Mouse (Mus musculus) thymus, adult 2 months (tissue): ENCODE results near the gene Tenm4. TPM values are rescaled to one million over a fixed set of nuclear protein-coding genes. Genes with fewer than 3 reads are reported as not detected.

ENCODE experiments used
- DNase-seq: peaks from one replicate; pipeline ENCODE4 v3.0.0; 2021
- H3K27ac ChIP-seq: fragments of 200-500 bp; 2 replicates; pipeline ENCODE4 v1.5.1; 2012; ENCODE audit warnings: low read length, control low read depth; ENCODE audit not compliant: control insufficient read depth, insufficient read depth
- H3K27me3 ChIP-seq: fragments of 200-500 bp; 2 replicates; pipeline ENCODE4 v1.6.1; 2012; ENCODE audit warnings: mild to moderate bottlenecking, low read length, moderate library complexity, mixed read lengths; ENCODE audit not compliant: control insufficient read depth, insufficient read depth
- H3K36me3 ChIP-seq: fragments of 200-500 bp; 2 replicates; pipeline ENCODE4 v1.6.1; 2012; ENCODE audit warnings: mild to moderate bottlenecking, low read length, moderate library complexity; ENCODE audit not compliant: control insufficient read depth, insufficient read depth
- H3K4me1 ChIP-seq: fragments of 200-500 bp; replicated peaks from 2 replicates; pipeline ENCODE4 v1.6.1; 2012; ENCODE audit warnings: low read length; ENCODE audit not compliant: control insufficient read depth, insufficient read depth
- H3K4me3 ChIP-seq: fragments of 200-500 bp; 2 replicates; pipeline ENCODE4 v1.5.1; 2012; ENCODE audit warnings: mild to moderate bottlenecking, low read length, control low read depth, moderate library complexity; ENCODE audit not compliant: control insufficient read depth, insufficient read depth
- CTCF ChIP-seq: fragments of 200-500 bp; IDR thresholded peaks from 2 replicates; pipeline ENCODE4 v1.5.1; 2012; ENCODE audit warnings: mild to moderate bottlenecking, control low read depth, low read length, moderate library complexity, borderline replicate concordance; ENCODE audit not compliant: control insufficient read depth, poor library complexity, insufficient read depth; ENCODE audit errors: extremely low read depth
- POLR2A ChIP-seq: fragments of 200-500 bp; IDR thresholded peaks from 2 replicates; pipeline ENCODE4 v1.6.1; 2012; ENCODE audit warnings: mild to moderate bottlenecking, low read length, control low read depth, moderate library complexity; ENCODE audit not compliant: control insufficient read depth, poor library complexity, insufficient read depth; ENCODE audit errors: extremely low read depth
- WGBS: fragments of 180-500 bp; shearing (Covaris S2); methylation state at CpG from one replicate; pipeline ENCODE4 v1.1.7; 2018; 5-methylcytosine and 5-hydroxymethylcytosine counted together
- polyA plus RNA-seq: library from polyadenylated mRNA; depleted of rRNA; stranded (reverse); fragments of >200 nt; gene quantifications from 2 replicates; pipeline ENCODE4 v1.2.3, GENCODE M21; 2012

The Tenm4 gene
- polyA plus RNA-seq, 1 experiment, result 2.7 TPM

DNA sequence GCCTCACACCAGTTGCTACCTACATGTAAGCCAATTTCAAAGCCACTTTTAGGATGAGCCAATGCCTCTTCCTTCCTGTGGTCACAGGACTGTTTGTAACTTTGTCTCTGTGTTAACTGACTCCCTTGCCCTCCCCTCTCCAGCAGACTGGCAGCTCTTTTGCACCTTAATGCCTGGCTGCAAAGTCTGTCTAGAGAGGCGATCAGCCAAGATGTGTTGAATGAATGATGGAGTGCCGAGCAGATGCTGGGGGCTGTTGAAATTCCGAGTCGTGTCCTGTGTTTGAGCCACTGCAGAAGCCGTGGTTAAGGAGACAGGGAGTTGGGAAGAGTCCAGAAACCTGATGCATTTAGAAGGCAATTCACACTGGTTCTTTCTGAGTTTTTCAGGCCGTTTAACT lies 96.2 kb downstream of the Tenm4 start:
- Histone ChIP-seq H3K4me1 (no peaks in the 10 kb centered on the region), H3K27ac (no peak overlapping the region), H3K27me3 (no peaks in the 10 kb centered on the region), H3K4me3 (no peak overlapping the region), H3K36me3 (no peaks in the 10 kb centered on the region)
- WGBS, result 57% methylated on average over 6 of the region's 6 CpGs
- no peak for DNase-seq
- TF ChIP-seq CTCF (no peak), POLR2A (no peak)

DNA sequence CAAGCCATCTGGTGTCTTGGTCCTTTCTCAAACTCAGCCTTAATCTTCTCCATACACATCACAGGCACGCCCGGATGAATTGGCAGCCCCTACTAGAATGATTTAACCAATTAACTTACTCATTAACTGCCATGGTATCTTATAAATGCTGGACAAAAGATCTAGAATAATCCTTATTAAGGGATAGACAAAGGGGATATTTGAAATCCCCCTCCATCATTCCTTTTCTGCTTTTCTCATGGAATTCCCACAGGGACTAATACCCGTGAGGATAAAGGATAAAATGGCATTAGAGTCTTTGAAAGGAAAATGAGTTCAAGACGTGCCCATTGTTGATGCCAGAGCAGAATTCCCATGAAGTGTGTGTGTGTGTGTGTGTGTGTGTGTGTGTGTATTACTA lies 99.6 kb downstream of the Tenm4 start:
- no peaks in the 10 kb centered on the region for H3K4me1 ChIP-seq
- DNase-seq, result no peak
- no peaks in the 10 kb centered on the region for H3K27me3 ChIP-seq
- H3K36me3 ChIP-seq, result no peaks in the 10 kb centered on the region
- H3K4me3 ChIP-seq, result no peak overlapping the region
- no peak for TF ChIP-seq CTCF
- TF ChIP-seq POLR2A, result no peak
- WGBS, result 92% methylated on average over 4 of the region's 4 CpGs
- no peak overlapping the region for H3K27ac ChIP-seq

DNA sequence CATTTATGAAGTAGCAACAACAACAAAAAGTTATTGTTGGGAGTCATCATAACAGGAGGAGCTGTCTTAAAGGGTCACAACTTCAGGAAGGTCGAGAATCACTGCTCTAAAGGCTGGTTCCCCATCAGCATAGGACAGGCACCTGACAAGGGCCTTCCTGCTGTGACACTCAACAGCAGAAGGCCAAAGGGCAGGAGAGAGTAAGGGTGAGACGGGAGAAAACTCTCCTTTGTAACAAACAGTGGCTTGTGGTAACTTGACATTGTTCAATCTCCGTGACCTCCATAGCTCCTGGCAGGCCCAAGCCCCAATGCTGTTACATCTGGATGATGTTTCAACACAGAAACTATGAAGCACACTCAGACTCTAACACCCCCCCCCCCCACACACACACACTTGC lies 101.0 kb downstream of the Tenm4 start:
- 76% methylated on average over 3 of the region's 3 CpGs for WGBS
- no peak overlapping the region for H3K4me3 ChIP-seq
- no peak for DNase-seq
- H3K36me3 ChIP-seq, result no peaks in the 10 kb centered on the region
- H3K27me3 ChIP-seq, result no peaks in the 10 kb centered on the region
- H3K27ac ChIP-seq, result no peak overlapping the region
- H3K4me1 ChIP-seq, result no peaks in the 10 kb centered on the region
- no peak for TF ChIP-seq POLR2A
- TF ChIP-seq CTCF, result no peak

DNA sequence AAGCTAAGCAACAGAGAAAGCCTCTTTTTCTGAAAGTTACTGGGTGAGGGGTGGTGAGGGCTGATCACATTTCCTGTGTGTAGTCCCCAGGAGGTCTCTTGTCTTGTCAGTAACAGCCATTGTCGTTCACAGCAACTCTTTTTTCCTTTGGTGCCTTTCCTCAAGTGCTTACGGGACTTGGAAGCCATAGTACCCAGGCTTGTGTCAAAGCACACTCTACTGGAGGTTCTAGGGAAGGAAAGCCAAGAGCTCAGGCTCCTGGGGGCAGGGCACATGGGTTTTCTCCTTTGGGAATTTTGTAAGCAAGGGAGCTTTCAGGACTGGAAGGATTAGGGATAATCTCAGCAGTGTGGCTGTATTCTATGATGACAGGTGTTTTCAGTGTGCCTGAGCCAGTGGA lies 103.4 kb downstream of the Tenm4 start:
- Histone ChIP-seq H3K27ac (no peak overlapping the region), H3K4me3 (no peak overlapping the region), H3K4me1 (no peaks in the 10 kb centered on the region), H3K27me3 (no peaks in the 10 kb centered on the region), H3K36me3 (no peaks in the 10 kb centered on the region)
- TF ChIP-seq POLR2A (no peak), CTCF (no peak)
- 86% methylated on average over 2 of the region's 2 CpGs for WGBS
- DNase-seq, result no peak

DNA sequence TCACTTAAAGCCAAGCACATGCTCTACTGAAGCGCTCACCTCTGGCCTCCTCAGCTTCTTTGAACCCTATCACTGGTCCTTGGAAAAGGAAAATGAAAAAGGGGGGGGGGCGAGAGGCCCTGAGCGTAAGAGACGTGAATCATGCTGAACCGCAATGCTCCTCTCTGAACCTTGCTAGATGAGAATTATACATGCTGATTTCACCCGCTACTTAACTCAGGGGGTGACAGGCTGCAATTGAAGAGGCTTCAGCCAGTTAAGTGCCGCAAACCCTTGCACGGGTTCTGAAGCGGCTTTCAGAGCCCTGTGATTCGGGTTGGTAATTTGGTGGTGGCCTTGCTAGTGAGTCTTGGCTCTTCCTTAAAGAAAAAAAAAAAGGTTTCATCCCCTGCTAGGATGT lies 106.5 kb downstream of the Tenm4 start:
- DNase-seq, result no peak
- H3K27ac ChIP-seq, result no peak overlapping the region

DNA sequence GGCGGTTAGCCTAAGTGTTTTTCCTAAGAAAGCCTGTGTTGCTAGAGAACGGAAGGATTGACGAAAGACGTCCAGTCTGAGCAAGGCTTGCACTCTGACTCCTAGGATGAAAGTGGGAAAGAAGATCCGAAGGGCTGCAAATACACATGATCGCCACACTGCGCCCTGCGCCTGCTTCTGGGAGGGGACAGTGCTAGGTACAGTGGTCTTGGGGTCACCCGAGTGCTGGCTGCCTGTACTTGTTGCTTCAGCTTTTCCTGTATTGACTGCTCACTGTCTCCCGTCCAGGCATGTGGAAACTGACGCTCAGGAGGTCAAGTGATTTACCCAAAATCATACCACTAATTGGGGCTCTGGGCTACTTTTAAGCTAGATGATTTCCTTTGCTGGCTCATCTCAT lies 107.3 kb downstream of the Tenm4 start:
- Histone ChIP-seq H3K27ac (no peak overlapping the region), H3K4me1 (no peaks in the 10 kb centered on the region), H3K36me3 (no peaks in the 10 kb centered on the region), H3K27me3 (no peaks in the 10 kb centered on the region), H3K4me3 (no peak overlapping the region)
- TF ChIP-seq CTCF, result no peak
- no peak for TF ChIP-seq POLR2A
- DNase-seq, result no peak
- 95% methylated on average over 11 of the region's 11 CpGs for WGBS

More for the DNA sequence above, 106.5 kb downstream of the Tenm4 start:
- no peaks in the 10 kb centered on the region for H3K36me3 ChIP-seq
- H3K4me1 ChIP-seq, result no peaks in the 10 kb centered on the region
- no peaks in the 10 kb centered on the region for H3K27me3 ChIP-seq
- TF ChIP-seq POLR2A, result no peak
- no peak for TF ChIP-seq CTCF
- no peak overlapping the region for H3K4me3 ChIP-seq
- WGBS, result 97% methylated on average over 10 of the region's 10 CpGs

DNA sequence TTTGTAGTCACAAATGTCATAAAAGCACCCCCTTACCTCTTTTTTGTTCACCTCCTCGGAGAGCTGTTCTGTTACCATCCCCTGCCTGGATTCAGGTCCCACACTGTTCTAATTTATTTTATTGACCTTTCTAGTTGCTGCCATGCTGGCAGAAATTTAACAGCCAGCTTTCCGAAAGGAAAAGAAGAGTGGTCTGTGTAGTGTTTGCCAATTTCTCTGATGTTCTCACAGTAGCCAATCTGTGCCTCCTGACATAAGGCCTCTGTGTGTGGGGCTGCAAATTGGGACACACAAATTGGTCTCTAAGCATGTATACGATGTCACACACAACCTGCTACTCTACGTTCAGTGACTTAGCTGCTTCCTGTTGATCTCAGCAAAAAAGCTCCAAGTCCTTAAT lies 109.7 kb downstream of the Tenm4 start:
- H3K4me3 ChIP-seq, result no peak overlapping the region
- H3K36me3 ChIP-seq, result no peaks in the 10 kb centered on the region
- H3K27me3 ChIP-seq, result no peaks in the 10 kb centered on the region
- 84% methylated on average over 4 of the region's 4 CpGs for WGBS
- TF ChIP-seq CTCF (no peak), POLR2A (no peak)
- no peak overlapping the region for H3K27ac ChIP-seq
- no peaks in the 10 kb centered on the region for H3K4me1 ChIP-seq
- DNase-seq, result no peak
